Mouse (Mus musculus) lung, adult 2 months (tissue): ENCODE measurements around the gene Mical1.

Experiments
- CTCF ChIP-seq: fragments of 200-500 bp; IDR thresholded peaks from 2 replicates; pipeline ENCODE4 v1.5.1; 2011; ENCODE audit warnings: mild to moderate bottlenecking, low read length, control low read depth; ENCODE audit not compliant: insufficient read depth
- POLR2A ChIP-seq: fragments of 200-500 bp; IDR thresholded peaks from 2 replicates; pipeline ENCODE4 v1.6.1; 2011; ENCODE audit warnings: low read depth, mild to moderate bottlenecking, control low read depth, low read length, borderline replicate concordance; ENCODE audit errors: extremely low read depth

- no peak for TF ChIP-seq CTCF
- no peak for TF ChIP-seq POLR2A
These were observed 14.9 kb upstream of the Mical1 start for GRCm38 (mm10) chr10:41461057-41461722.
